Mouse (Mus musculus) liver, embryonic 14.5 days (tissue): ENCODE results near the gene Sh3bp1.

Experiments
- CTCF ChIP-seq: IDR thresholded peaks from 2 replicates; pipeline ENCODE4 v1.5.1; 2016; ENCODE audit warnings: antibody characterized with exemption, low read depth, control low read depth
- EP300 ChIP-seq: IDR thresholded peaks from 2 replicates; pipeline ENCODE4 v1.6.1; 2016; ENCODE audit warnings: antibody characterized with exemption, low read depth

GRCm38 (mm10) chr15:78936403-78936802 lies 36.8 kb downstream of the Sh3bp1 start:
- TF ChIP-seq CTCF (no peak), EP300 (no peak)
